Mouse (Mus musculus): ENCODE results near the gene Ofcc1. TPM values are rescaled to one million over a fixed set of nuclear protein-coding genes. Genes with fewer than 3 reads are reported as not detected.

Gene Ofcc1
- polyA plus RNA-seq, 1 experiment: not detected

DNA sequence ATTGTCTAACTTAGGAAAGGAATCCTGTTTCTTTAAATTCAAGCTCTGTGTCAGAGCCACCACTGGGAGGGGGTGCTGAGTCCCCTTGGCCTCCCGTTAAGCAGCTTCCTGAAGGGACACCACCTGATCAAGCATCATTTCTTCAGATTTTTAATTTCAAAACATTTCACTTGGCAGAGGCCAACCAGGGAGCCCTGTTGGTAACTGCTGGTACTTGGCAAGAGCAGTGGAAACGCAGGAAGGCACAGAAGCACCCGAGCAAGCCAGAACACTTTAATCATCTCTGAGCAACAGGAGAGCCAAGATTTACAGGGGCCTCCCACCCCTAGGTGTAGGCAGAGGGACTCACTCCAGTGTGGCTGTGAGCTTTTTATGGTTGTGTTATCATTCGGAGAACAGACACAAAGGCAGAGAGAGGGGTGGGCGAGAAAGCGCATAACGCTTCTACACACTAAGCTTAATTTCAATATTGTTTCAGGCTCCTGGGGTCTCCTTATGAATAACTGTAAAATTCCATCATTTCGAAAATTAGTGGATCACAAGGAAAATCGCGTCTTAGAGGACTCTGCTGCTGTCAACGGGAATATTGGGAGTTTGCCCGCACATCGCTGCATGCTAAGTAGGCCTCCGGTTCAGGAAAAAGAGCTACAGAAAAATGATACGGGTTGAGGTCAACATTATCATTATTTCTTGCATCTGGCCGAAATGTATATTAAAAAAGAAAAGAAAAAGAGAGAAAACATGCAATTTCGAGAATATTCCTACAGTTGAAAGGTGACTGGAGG is 324.1 kb downstream of the Ofcc1 start:
- DNase-seq: no peak
- no peak overlapping the region for H3K4me3 ChIP-seq (replicated peaks; ENCODE audit: extremely low read depth, low read depth, low read length)
- 83% methylated on average over 17 of the region's 17 CpGs for WGBS
- TF ChIP-seq POLR2A (IDR thresholded peaks at IDR 0.05; ENCODE audit: borderline replicate concordance, extremely low read depth, low read depth, low read length) (no peak), CTCF (IDR thresholded peaks at IDR 0.05; ENCODE audit: insufficient read depth, low read length) (no peak)
- H3K4me1 ChIP-seq (ENCODE audit: control insufficient read depth, insufficient read depth, low read length): no peaks in the 10 kb centered on the region

GRCm38 (mm10) chr13:40029426-40029825 is 331.8 kb downstream of the Ofcc1 start:
- 89% methylated on average over 1 of the region's 1 CpGs for WGBS
- Histone ChIP-seq H3K4me3 (replicated peaks; ENCODE audit: extremely low read depth, low read depth, low read length) (no peak overlapping the region), H3K4me1 (ENCODE audit: control insufficient read depth, insufficient read depth, low read length) (no peaks in the 10 kb centered on the region)
- DNase-seq: no peak
- no peak for TF ChIP-seq POLR2A (IDR thresholded peaks at IDR 0.05; ENCODE audit: borderline replicate concordance, extremely low read depth, low read depth, low read length)
- TF ChIP-seq CTCF (IDR thresholded peaks at IDR 0.05; ENCODE audit: insufficient read depth, low read length): no peak

DNA sequence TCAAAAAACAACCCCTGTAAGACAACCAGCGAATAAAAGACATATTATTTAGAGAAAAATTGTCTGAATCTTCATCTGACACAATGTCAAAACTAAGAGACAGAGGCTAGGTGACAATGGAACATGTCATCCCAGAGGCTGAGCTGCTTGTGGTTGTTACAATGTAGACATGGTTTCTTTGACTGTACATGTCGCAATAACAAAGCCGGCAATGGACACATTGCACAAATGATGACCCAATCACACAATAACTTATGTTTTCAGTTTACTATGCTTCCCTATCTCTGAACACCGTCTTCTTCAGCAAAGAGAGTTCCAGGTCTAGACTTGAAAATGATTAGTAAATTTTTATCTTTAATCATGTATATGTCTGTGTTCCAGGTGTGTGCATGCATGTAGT is 332.4 kb downstream of the Ofcc1 start:
- no peak for TF ChIP-seq POLR2A (IDR thresholded peaks at IDR 0.05; ENCODE audit: borderline replicate concordance, extremely low read depth, low read depth, low read length)
- TF ChIP-seq CTCF (IDR thresholded peaks at IDR 0.05; ENCODE audit: insufficient read depth, low read length): no peak
- no peak for DNase-seq
- Histone ChIP-seq H3K4me1 (ENCODE audit: control insufficient read depth, insufficient read depth, low read length) (no peaks in the 10 kb centered on the region), H3K4me3 (replicated peaks; ENCODE audit: extremely low read depth, low read depth, low read length) (no peak overlapping the region)
- 89% methylated on average over 4 of the region's 4 CpGs for WGBS

GRCm38 (mm10) chr13:40025816-40026215 is 335.4 kb downstream of the Ofcc1 start:
- 97% methylated on average over 4 of the region's 4 CpGs for WGBS
- no peak for TF ChIP-seq POLR2A (IDR thresholded peaks at IDR 0.05; ENCODE audit: borderline replicate concordance, extremely low read depth, low read depth, low read length)
- no peak for TF ChIP-seq CTCF (IDR thresholded peaks at IDR 0.05; ENCODE audit: insufficient read depth, low read length)
- DNase-seq: no peak
- Histone ChIP-seq H3K4me3 (replicated peaks; ENCODE audit: extremely low read depth, low read depth, low read length) (no peak overlapping the region), H3K4me1 (ENCODE audit: control insufficient read depth, insufficient read depth, low read length) (no peaks in the 10 kb centered on the region)

DNA sequence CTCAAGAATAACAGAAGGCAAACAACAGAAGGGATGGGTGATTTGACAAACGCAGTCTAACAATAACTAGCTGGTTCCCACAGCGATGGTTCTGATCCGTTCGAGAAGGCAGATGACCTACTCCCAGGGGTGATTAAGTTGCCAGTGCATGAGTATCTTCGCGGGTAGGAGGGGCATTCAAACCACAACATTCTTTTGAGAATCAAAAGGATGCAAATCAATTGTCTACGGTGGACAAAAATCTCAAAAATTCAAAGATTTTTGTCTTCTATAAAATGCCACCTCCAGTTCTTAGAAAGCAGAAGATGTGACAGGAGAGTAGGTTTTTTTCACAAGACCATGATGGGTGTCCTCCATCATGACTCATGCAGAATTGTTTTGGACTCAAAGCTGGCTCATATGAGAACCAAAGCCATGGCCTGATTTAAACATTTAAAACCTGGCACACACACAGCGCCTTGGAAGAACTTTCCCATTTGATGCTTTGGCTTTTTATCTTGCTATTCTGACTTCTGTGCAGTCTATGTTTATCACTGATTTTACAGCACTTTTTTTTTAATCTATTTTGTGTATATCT is 338.0 kb downstream of the Ofcc1 start:
- 84% methylated on average over 8 of the region's 8 CpGs for WGBS
- TF ChIP-seq POLR2A (IDR thresholded peaks at IDR 0.05; ENCODE audit: borderline replicate concordance, extremely low read depth, low read depth, low read length) (no peak), CTCF (IDR thresholded peaks at IDR 0.05; ENCODE audit: insufficient read depth, low read length) (no peak)
- DNase-seq: no peak
- Histone ChIP-seq H3K4me3 (replicated peaks; ENCODE audit: extremely low read depth, low read depth, low read length) (no peak overlapping the region), H3K4me1 (ENCODE audit: control insufficient read depth, insufficient read depth, low read length) (no peaks in the 10 kb centered on the region)

- Histone ChIP-seq H3K4me1 (ENCODE audit: control insufficient read depth, insufficient read depth, low read length) (no peaks in the 10 kb centered on the region), H3K4me3 (replicated peaks; ENCODE audit: extremely low read depth, low read depth, low read length) (no peak overlapping the region)
- no peak for DNase-seq
- 57% methylated on average over 1 of the region's 1 CpGs for whole genome bisulfite sequencing
- TF ChIP-seq CTCF (IDR thresholded peaks at IDR 0.05; ENCODE audit: insufficient read depth, low read length): no peak
- TF ChIP-seq POLR2A (IDR thresholded peaks at IDR 0.05; ENCODE audit: borderline replicate concordance, extremely low read depth, low read depth, low read length): no peak
Measured at GRCm38 (mm10) chr13:40022609-40023008, 338.6 kb downstream of the Ofcc1 start.

DNA sequence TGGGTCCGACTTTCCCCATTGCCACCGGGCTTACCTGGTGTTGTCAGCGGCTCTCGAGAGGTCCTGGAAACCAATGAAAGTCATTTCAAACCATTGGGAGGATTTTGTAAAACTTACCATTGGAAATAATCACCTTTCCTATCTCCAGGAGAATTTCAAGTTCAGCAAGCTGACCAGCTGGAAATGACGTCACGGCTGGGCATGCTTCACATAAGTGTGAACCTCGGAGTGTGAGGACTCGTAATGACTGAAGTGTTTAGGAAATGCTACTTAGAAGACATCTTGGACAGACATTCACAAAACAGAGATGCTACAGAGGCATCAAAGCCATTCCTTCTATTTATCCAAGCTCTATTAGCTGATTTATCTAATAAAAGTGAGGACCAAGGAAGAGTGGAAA is 361.0 kb downstream of the Ofcc1 start:
- no peaks in the 10 kb centered on the region for H3K4me1 ChIP-seq (ENCODE audit: control insufficient read depth, insufficient read depth, low read length)
- H3K4me3 ChIP-seq (replicated peaks; ENCODE audit: extremely low read depth, low read depth, low read length): no peak overlapping the region
- WGBS: 73% methylated on average over 8 of the region's 8 CpGs
- DNase-seq: no peak
- TF ChIP-seq CTCF (IDR thresholded peaks at IDR 0.05; ENCODE audit: insufficient read depth, low read length) (no peak), POLR2A (IDR thresholded peaks at IDR 0.05; ENCODE audit: borderline replicate concordance, extremely low read depth, low read depth, low read length) (no peak)

GRCm38 (mm10) chr13:39997901-39998300 is 363.3 kb downstream of the Ofcc1 start:
- no peak overlapping the region for H3K4me3 ChIP-seq (replicated peaks; ENCODE audit: extremely low read depth, low read depth, low read length)
- DNase-seq: no peak
- WGBS: 67% methylated on average over 4 of the region's 4 CpGs
- no peaks in the 10 kb centered on the region for H3K4me1 ChIP-seq (ENCODE audit: control insufficient read depth, insufficient read depth, low read length)
- TF ChIP-seq CTCF (IDR thresholded peaks at IDR 0.05; ENCODE audit: insufficient read depth, low read length) (no peak), POLR2A (IDR thresholded peaks at IDR 0.05; ENCODE audit: borderline replicate concordance, extremely low read depth, low read depth, low read length) (no peak)

DNA sequence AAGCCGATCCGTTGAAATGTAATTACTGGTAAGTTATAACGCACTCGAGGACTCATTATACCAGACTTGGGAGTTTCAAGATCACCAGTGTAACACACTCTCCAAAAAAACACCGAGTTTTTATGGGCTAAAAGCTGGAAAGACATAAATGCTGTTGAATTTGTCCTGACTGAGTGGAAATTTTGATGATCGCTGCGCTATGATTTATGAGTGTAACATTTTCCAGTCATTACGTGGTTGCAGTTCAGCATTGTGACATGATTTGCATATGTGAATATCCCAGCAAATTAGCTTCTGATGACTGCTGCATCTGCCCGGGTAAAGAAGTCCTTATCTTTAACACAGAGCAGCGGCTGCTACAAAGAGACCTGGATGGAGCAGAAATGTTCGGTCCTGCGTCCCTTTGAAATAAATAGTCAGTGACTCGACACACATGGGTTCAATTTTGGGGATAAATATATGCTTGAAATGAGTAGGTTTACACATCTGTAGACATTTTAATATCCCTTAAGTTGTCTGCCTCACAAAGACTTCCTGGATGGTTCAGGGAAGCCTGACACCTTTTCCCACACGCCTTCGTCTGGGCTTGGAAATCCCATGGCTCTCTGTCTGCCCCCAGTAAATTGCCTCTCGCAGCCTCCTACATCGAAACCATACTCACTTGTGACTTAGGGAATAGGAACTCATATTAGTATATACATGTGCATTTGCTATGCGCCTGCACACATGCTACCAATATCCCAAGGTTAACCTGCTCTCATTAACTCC is 381.8 kb downstream of the Ofcc1 start:
- 86% methylated on average over 18 of the region's 18 CpGs for WGBS
- no peak overlapping the region for H3K4me3 ChIP-seq (replicated peaks; ENCODE audit: extremely low read depth, low read depth, low read length)
- no peak for DNase-seq
- H3K4me1 ChIP-seq (ENCODE audit: control insufficient read depth, insufficient read depth, low read length): no peaks in the 10 kb centered on the region
- TF ChIP-seq POLR2A (IDR thresholded peaks at IDR 0.05; ENCODE audit: borderline replicate concordance, extremely low read depth, low read depth, low read length): no peak
